Mouse (Mus musculus): Measurements from ENCODE around the gene Adcy1. TPM values are rescaled to one million over a fixed set of nuclear protein-coding genes. Genes with fewer than 3 reads are reported as not detected.

Adcy1 gene
- not detected in 2 replicates for total RNA-seq (2014; fragmentation: Nextera tagmentation)
- not detected in 2 replicates for total RNA-seq (2017)

DNA sequence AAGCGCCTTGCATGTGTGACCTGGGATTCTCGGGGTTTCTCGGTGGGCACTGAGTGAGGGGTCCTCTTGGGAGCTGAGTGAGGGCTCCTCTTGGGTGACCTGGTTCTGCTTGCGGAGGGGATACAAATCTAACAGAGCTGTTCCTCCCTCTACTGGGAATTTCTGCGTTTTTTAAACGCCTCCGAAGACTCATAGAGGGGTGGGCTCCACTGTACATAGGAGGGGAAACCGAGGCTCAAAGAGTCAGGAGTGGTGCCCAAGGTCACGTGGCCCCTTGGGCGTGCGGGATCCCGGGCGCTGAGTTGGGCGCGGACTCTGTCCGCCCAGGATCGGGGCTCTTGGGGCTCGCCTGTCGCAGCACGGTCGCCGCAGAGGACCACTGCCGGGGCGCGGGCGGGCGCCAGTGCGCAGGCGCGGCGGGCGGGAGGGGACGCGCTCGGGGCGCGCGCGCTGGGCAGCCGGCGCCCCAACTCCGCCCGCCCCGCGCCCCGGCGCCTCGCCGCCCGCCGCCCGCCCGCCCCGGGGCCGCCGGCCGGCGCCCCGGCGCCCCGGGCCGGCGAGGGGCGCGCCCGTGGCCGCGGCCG is at the start of gene Adcy1:
TSS of gene Adcy1 (plus strand) at position 489 of the 584 bp plus-strand sequence.
- no peak for ATAC-seq (replicated peaks; ENCODE audit: poor library complexity, severe bottlenecking)

DNA sequence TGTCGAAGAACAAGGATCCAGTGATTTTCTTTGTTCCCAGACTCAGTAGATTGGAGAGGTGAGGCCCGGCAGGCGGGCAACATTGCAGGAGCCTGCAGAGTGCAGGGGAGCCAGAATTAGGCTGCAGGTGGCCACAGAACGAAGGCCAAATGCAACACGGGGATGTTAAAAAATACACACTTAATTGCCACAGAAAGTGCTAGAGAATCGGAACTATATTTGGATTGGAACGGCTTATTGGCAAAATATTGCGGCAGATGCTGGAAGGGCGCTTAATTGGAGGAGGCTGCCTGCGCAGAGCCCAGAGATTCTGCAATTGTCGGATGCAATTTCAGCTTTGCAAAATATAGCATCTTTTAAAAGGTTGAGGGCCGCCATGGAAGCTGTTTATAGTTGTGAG is 46.4 kb upstream of the Adcy1 start:
- ATAC-seq (replicated peaks; ENCODE audit: poor library complexity, severe bottlenecking), result no peak

DNA sequence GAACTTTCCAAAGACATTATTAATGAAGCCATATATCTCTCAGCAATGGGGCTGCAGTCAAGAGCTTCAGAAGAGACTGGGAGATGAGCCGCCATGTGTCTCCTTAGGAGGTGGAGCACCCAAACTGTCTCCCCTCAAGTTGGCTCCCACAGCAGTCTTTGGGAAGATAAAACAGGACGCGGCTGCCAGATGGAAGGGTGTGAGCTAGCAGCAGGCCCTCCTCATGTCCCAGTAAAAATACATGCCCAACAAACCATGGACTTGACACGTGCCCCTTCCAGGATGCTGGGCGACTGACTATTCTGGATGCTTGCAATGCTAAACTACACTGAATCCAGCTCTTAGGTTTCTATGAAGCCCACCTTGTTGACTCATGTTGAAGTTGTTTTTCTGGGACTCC is 45.2 kb upstream of the Adcy1 start:
- no peak for ATAC-seq (replicated peaks; ENCODE audit: poor library complexity, severe bottlenecking)

GRCm38 (mm10) chr11:7019006-7019525 is 44.2 kb upstream of the Adcy1 start:
- ATAC-seq (replicated peaks; ENCODE audit: poor library complexity, severe bottlenecking), result no peak

- ATAC-seq (replicated peaks; ENCODE audit: poor library complexity, severe bottlenecking), result no peak
These were observed 30.2 kb upstream of the Adcy1 start for GRCm38 (mm10) chr11:7033063-7033462.

- no peak for ATAC-seq (replicated peaks; ENCODE audit: poor library complexity, severe bottlenecking)
These were observed 23.6 kb upstream of the Adcy1 start for GRCm38 (mm10) chr11:7039722-7040121.

DNA sequence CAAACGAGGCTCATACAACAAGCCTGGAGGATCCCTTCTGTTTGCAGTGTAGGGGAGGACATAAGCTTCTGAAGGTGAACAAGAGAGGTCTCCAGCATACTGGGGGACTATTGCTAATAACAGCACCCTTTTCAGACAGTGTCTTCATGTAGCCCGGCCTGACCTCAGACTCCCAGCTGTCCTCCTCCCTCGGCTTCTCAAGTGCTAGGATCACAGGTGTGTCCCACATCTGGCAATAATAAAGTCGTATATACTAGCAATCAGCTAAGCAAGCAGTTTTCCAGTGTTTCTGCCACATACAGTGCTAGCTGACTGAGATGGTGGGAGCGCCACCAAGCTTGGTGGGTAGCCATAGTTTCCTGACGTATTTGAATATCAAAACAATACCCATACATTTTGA is 22.5 kb upstream of the Adcy1 start:
- ATAC-seq (replicated peaks; ENCODE audit: poor library complexity, severe bottlenecking), result no peak

GRCm38 (mm10) chr11:7047176-7047575 is 16.1 kb upstream of the Adcy1 start:
- no peak for ATAC-seq (replicated peaks; ENCODE audit: poor library complexity, severe bottlenecking)

- ATAC-seq (replicated peaks; ENCODE audit: poor library complexity, severe bottlenecking), result no peak
These were observed 15.7 kb upstream of the Adcy1 start for GRCm38 (mm10) chr11:7047584-7047983.

GRCm38 (mm10) chr11:7053710-7054109 is 9.6 kb upstream of the Adcy1 start:
- ATAC-seq (replicated peaks; ENCODE audit: poor library complexity, severe bottlenecking), result no peak

DNA sequence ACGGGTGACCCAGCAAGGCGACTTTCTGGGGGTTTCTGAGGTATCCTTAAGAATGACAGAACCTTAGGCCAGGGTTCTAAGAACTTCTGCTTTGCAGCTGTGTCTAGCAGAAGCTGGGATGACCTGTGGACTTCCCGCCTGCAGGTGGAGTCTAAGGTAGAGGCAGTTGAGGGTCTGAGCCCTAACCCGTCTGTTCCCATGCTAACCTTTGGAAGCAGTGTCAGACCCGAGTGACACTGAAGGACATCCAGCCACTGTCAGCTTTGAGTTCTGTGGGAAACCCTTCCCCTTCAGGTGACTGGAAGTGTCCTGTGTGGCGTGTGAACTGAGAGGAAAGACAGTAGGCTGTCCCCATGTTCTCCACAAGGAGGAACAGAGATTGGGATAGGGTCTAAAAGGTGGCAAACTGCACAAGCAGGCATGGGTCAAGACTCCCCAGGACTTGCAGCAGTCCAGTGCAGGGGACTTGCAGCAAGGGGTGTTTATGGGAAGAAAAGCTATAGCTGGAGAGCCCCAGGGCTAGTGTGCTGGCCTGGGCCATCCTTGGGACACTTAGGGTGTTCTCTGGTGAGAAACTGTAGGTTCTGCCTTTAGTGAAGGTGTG is 8.5 kb upstream of the Adcy1 start:
- no peak for ATAC-seq (replicated peaks; ENCODE audit: poor library complexity, severe bottlenecking)

GRCm38 (mm10) chr11:7055455-7056017 is 7.8 kb upstream of the Adcy1 start:
- no peak for ATAC-seq (replicated peaks; ENCODE audit: poor library complexity, severe bottlenecking)

GRCm38 (mm10) chr11:7056121-7056520 is 7.2 kb upstream of the Adcy1 start:
- ATAC-seq (replicated peaks; ENCODE audit: poor library complexity, severe bottlenecking), result no peak

- ATAC-seq (replicated peaks; ENCODE audit: poor library complexity, severe bottlenecking), result no peak
These were observed 5.5 kb upstream of the Adcy1 start for GRCm38 (mm10) chr11:7057781-7058180.

GRCm38 (mm10) chr11:7061961-7062360 is 1.3 kb upstream of the Adcy1 start:
- no peak for ATAC-seq (replicated peaks; ENCODE audit: poor library complexity, severe bottlenecking)

GRCm38 (mm10) chr11:7062566-7062965 is 723 bp upstream of the Adcy1 start:
- no peak for ATAC-seq (replicated peaks; ENCODE audit: poor library complexity, severe bottlenecking)

GRCm38 (mm10) chr11:7063681-7064267 is 485 bp downstream of the Adcy1 start:
- ATAC-seq (replicated peaks; ENCODE audit: poor library complexity, severe bottlenecking), result peak; percentile 45

GRCm38 (mm10) chr11:7064484-7065185 is 1.3 kb downstream of the Adcy1 start:
- ATAC-seq (replicated peaks; ENCODE audit: poor library complexity, severe bottlenecking), result no peak

GRCm38 (mm10) chr11:7065388-7065787 is 2.1 kb downstream of the Adcy1 start:
- no peak for ATAC-seq (replicated peaks; ENCODE audit: poor library complexity, severe bottlenecking)

GRCm38 (mm10) chr11:7065876-7066275 is 2.6 kb downstream of the Adcy1 start:
- ATAC-seq (replicated peaks; ENCODE audit: poor library complexity, severe bottlenecking), result no peak

GRCm38 (mm10) chr11:7067263-7067662 is 4.0 kb downstream of the Adcy1 start:
- no peak for ATAC-seq (replicated peaks; ENCODE audit: poor library complexity, severe bottlenecking)

Data from granulocyte monocyte progenitor cell, adult 5-6 weeks (primary cell).